Mouse (Mus musculus) ZHBTc4 (cell line): Measurements from ENCODE around the gene Prkar1a.

Experiments
- DNase-seq: peaks from one replicate; pipeline ENCODE4 v3.0.0-alpha.2; 2011; ENCODE audit warnings: low read depth, low spot score

Gene Prkar1a

GRCm38 (mm10) chr11:109641498-109642222, 7.5 kb upstream of the Prkar1a start:
- DNase-seq, result no peak

DNA sequence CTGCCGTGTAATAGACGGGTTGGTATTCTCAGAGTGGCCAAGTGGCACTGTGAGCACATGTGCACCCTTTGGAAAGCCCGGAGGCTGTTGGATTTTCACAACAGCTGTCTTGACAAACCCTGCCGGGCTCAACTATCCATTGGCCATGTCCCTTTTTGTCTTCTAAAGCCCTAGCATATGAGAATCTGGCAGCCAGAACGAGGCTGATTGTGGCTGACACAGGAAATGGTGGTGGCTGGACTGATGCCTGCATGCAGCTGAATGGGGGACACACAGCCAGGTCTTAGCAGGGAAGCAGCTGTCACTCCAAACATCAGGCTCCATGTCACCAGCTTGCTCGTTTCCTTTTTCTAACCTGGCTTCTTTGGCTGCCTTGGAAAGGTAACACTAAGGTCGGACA, 695 bp upstream of the Prkar1a start:
- no peak for DNase-seq

DNA sequence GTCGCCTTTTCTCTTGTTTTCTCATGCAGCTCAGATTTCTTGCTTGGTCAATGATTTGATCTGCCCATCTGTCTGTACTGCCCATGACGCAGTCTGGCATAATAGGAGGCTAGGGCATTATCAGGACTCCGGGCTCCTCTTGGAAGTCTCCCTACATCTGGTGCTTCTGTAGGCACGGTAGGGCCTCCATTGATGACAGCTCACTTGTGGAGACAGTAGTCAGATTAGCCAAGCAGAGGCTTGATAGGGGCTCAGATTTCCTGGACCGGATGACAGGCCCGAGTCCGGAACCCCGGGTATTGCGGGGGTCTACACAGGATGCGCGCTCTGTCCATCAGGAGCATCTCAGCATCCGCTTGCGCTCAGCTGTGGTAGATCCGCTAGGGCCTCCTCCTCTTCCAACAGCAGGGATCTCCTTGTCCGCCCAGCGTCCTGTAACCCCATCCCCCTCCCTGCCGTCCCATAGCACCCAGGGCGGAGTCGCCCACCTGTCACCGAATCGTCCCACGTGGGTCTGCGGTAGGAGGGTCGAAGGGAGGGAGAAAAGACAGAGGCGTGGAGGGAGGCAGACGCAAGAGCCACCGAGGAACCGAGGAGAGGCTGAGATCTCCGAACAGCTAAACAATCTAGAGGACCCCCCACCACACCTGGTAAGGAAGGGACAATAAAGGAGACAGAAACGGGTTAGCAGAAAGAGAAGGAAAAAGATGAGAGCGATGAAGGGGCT, 933 bp downstream of the Prkar1a start:
- peak; percentile 84 for DNase-seq

GRCm38 (mm10) chr11:109650788-109651565, 1.8 kb downstream of the Prkar1a start:
- peak; percentile 94 for DNase-seq

DNA sequence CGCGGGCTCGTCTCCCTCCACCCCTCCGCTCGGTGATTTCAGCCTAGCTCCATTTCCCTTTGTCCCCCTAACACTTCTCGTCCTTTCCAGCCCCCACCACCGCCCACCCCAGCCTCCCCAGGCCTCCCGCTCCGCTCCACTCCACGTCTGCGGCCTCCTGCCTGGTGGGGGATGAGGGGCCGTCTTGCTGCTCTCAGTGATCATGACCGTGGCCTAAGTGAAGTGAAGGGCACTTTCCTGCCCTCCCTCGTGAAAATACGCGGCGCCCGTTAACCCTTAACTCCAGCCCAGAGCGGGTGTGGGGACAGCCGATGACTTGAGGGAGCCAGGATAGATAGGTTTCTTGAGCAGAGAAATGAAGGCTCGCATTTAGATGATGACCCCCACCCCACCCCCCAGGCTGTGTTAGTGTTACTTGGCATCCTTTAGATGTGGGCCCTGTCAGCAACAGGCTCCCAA, 2.4 kb downstream of the Prkar1a start:
- DNase-seq, result peak; percentile 35

GRCm38 (mm10) chr11:109652505-109652904, 3.3 kb downstream of the Prkar1a start:
- DNase-seq, result no peak

GRCm38 (mm10) chr11:109653201-109653600, 4.0 kb downstream of the Prkar1a start:
- no peak for DNase-seq

- DNase-seq, result no peak
These were observed 5.4 kb downstream of the Prkar1a start for GRCm38 (mm10) chr11:109654581-109654980.

- DNase-seq, result no peak
These were observed 7.0 kb downstream of the Prkar1a start for GRCm38 (mm10) chr11:109656232-109656631.

DNA sequence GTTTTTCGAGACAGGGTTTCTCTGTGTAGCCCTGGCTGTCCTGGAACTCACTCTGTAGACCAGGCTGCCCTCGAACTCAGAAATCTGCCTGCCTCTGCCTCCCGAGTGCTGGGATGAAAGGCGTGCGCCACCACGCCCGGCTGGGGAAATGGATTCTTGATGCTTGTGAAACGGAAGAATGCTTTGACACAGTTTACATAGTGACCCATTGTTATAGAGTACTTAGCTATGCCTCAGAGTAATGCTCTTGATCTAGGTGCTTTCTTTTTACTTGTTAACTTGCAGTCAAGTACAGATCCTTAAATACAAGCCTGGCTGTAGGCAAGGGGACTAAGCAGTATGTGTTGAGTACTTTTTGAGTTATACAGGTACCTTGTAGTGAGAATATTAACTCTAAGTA, 11.3 kb downstream of the Prkar1a start:
- DNase-seq, result peak; percentile 84

- no peak for DNase-seq
These were observed 15.1 kb downstream of the Prkar1a start for GRCm38 (mm10) chr11:109664293-109664692.

DNA sequence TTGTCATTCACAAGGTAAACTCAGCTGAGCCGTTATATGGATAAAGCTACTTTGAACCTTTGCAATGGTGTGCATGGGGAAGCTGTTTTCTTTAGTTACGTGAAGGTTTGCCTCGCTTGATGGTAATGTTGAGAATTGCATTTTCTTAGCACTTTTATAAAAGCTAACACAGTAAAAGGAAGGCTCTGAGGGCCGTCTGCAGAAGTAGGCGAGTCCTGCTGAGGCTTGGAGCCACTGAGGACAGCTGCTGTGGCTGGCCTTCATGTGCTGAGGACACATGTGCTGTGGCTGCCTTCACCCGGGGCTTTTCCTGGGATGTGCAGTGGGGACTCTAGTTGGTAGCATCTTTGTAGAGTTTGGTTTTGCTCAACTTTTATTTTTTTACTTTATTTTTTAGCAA, 16.2 kb downstream of the Prkar1a start:
- DNase-seq, result no peak

GRCm38 (mm10) chr11:109666411-109666810, 17.2 kb downstream of the Prkar1a start:
- DNase-seq, result no peak

DNA sequence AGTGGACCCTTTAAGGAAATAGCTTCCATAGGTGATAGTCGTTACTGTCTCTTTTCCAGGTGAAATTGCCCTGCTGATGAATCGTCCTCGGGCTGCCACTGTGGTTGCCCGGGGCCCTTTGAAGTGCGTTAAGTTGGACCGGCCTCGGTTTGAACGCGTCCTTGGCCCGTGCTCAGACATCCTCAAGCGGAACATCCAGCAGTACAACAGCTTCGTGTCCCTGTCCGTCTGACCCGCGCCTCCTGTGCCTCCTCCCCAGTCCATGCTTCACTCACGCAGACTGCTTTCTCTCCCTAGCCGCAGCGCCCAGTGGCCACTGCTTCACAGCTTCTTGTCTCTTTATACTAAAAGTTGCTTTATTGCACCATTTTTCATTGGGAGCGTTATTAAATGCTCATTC, 18.2 kb downstream of the Prkar1a start:
- no peak for DNase-seq

GRCm38 (mm10) chr11:109668115-109668725, 19.0 kb downstream of the Prkar1a start:
- no peak for DNase-seq

DNA sequence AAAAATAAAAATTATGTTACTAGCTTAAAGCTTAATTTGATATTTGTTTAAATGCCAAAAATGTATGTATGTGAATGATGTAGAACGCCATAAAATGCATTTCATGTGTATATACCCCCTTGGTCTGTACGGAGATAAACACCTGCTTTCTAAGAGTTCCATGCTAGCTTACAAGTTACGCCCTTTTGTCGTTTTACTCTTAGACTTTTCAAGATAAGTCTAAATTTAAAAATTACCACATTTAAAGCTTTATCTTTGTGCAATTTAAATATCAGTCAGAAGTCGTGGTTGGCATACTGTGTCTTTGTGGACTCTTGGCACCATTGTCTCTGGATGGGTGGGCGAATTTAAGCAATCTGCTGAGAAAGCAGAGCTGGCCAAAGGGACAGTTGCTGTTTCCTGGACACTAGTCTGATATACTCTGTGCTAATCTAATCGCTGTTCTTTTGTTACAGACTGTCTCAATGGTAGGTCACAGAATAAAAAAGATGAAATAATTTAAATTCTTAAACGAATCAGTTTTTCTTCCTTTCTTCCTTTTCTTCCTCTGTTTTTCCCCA, 20.0 kb downstream of the Prkar1a start:
- no peak for DNase-seq

GRCm38 (mm10) chr11:109670026-109670916, 21.1 kb downstream of the Prkar1a start:
- peak; percentile 51 for DNase-seq

DNA sequence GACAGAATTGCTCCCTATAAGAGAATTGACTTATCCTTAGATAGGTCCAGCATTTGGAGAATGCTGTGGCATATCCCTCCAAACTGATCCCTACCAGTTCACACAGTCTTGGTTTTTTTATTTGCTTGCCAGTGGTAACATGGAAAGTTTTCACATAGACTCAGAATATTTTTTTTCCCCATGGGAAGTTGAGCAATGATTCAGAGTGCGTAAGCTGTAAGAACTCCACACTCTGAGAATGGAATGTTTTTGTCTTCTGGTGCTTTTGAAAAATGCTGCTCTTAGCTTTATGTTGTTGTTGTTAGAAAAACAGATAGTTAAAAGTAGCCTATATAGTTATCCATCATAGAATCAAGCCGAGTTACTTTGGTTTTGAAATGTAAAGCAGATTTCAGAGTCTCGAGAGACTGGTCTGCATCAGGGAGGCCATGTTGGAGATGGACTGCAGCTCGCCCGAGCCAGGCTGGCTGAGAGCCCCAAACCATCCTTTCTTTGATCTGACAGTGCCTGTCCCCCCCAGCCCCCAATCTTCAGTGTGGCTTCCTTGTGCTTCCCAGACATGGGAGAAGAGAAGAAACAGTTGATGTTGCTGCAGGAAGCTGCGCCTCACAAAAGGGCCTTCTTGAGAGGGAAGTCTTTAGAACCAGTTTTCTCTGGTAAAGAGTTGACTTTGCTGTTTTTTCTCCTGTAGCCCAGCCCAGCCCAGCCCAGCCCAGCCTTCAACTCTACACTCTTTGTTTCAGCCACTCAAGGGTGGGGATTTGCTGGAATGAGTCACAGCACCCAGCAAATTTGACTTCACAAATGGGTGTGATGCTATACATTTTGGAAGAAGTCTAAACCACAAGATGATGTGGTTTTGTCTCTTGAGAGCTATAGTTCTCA, 22.2 kb downstream of the Prkar1a start:
- DNase-seq, result peak; percentile 78

DNA sequence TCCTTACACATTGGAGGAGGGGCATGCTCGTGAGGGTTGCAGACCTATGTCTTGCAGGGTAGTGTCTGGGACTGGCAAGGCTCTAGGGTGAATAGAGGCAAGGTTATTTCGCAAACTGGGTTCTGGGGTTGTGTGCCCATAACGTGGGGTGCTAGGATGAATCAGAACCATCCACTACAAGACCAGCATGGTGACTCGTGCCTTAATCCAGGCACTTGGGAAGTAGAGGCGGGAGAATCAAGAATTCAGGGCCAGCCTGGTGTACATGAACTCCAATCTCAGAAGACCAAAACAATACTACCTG, 22.8 kb downstream of the Prkar1a start:
- DNase-seq, result no peak

GRCm38 (mm10) chr11:109672396-109672795, 23.2 kb downstream of the Prkar1a start:
- no peak for DNase-seq
